Mouse (Mus musculus): Measurements from ENCODE around the gene Iqch. TPM values are rescaled to one million over a fixed set of nuclear protein-coding genes. Genes with fewer than 3 reads are reported as not detected.

The Iqch gene
- 0.07 and 0.14 TPM in 2 replicates for polyA plus RNA-seq (2015; fragmentation: Nextera tagmentation; extraction: Ambion mirVana)

DNA sequence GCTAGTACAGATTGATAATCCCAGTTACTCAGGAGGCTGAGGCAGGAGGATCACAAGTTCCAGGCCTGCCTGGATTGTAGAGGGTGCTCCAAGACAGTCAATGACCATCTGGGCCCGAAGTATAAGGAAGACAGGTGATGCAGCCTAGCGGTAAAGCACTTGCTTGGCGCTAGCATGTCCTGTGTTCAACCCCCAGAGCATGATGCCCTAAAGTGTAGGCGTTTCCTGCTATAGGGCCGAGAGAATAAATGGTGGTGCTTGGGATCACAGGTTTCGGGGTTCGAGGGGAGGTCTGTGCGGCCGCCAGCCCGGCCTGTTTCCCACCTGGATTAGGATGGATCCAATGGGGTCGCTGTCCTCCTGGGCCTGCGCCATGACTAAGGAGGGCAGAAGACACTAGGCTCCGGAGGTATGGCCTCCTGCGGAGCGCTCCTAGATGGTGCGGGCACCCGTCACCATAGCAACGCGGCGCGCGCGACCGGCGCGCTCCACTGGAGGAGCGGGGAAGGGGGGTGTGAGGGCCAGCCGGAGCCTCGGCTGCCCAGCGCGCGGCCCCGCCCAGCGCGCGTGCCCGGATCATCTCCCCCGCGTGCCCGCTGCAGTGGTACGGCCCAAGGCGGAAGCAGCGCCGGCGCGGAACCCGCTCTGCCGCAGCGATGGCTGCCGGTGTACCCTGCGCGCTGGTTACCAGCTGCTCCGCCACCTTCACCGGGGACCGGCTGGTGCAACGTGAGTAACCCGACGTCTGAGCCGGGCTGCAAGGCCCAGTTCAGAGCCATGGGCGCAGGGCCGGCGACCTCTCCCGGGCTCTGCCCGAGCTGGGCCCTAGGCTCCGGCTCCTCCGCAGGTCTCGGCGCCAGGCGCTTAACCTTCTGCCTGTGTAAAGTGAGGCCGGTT lies at the start of gene Iqch, which contains the start of gene Aagab:
Gene Iqch (minus strand): TSS at position 451 of the 897 bp plus-strand sequence.
Gene Aagab (plus strand): TSS at position 618 of the 897 bp plus-strand sequence.
- peak within 1 kb of the TSS; percentile 75 for H3K4me2 ChIP-seq (ENCODE audit: low read depth, low read length)
- H3K4me3 ChIP-seq (ENCODE audit: low read length) = peak within 1 kb of the TSS; percentile 86
- no peaks in the 10 kb centered on the region for H3K27me3 ChIP-seq (ENCODE audit: control insufficient read depth, insufficient read depth, low read length)
- H3K9me3 ChIP-seq (replicated peaks; ENCODE audit: control insufficient read depth, low read length) = no peaks in the 10 kb centered on the region
- peaks cover 15% of the 10 kb centered on the region for H3K4me1 ChIP-seq (ENCODE audit: control insufficient read depth, insufficient read depth, low read length)
- H3K27ac ChIP-seq (ENCODE audit: low read length) = peak within 1 kb of the TSS; percentile 61
- ATAC-seq (replicated peaks; ENCODE audit: extremely low read depth, insufficient read depth, low FRiP score) = peak; percentile 96
- 2% methylated on average over 70 of the region's 70 CpGs for WGBS
- H3K36me3 ChIP-seq (ENCODE audit: control insufficient read depth, insufficient read depth) = no peaks in the 10 kb centered on the region
- peak within 1 kb of the TSS; percentile 81 for H3K9ac ChIP-seq (ENCODE audit: low read length)

DNA sequence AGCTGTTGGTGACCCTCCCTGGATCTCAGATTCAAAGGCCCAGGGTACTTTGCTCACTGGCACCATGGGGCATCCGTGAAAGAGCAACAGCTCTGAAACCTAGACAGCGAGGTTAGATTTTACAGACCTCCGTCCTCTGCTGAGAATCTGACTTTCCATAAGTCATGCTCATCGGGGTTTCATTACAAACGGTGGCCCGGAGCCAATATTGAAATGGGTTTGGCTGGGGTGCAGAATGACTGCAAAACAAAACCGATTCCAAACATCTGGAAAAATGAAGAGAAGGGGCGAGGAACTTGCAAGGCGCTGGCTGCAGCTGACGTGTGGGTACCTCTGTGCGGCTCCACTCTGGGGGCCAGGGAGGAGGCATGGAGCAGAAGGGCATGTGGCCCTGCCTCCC lies 49.3 kb upstream of the Iqch start:
- Histone ChIP-seq H3K27me3 (ENCODE audit: control insufficient read depth, insufficient read depth, low read length) (no peaks in the 10 kb centered on the region), H3K4me3 (ENCODE audit: low read length) (no peak overlapping the region), H3K4me2 (ENCODE audit: low read depth, low read length) (no peak overlapping the region), H3K36me3 (ENCODE audit: control insufficient read depth, insufficient read depth) (peaks cover 31% of the 10 kb centered on the region), H3K9ac (ENCODE audit: low read length) (no peak overlapping the region), H3K9me3 (replicated peaks; ENCODE audit: control insufficient read depth, low read length) (no peaks in the 10 kb centered on the region), H3K4me1 (ENCODE audit: control insufficient read depth, insufficient read depth, low read length) (peaks cover 39% of the 10 kb centered on the region), H3K27ac (ENCODE audit: low read length) (no peak overlapping the region)
- WGBS = 73% methylated on average over 11 of the region's 11 CpGs
- ATAC-seq (replicated peaks; ENCODE audit: extremely low read depth, insufficient read depth, low FRiP score) = no peak

DNA sequence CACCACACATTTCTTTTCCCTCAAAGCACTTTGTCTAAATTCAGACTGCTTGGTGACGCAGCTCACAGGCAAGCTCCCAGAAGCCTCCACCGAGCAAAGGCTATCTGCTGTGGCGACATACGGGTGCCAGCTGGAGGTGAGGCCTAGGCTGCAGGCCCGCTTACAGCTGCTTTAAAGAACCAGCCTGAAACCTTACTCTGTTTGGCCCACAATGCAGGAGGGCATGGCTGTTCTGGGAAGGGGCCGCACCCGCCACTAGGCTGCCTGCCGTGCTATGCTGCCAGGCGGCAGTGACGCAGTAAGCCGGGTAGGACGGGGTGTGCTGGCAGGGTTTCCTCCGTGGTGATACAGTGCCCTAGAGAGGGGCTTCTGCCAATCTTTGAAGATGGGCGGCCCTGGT lies 48.6 kb upstream of the Iqch start:
- no peak overlapping the region; the same call in 1 of the 2 replicates for H3K27ac ChIP-seq (ENCODE audit: low read length)
- WGBS = 76% methylated on average over 14 of the region's 14 CpGs
- no peak overlapping the region for H3K4me3 ChIP-seq (ENCODE audit: low read length)
- no peak for ATAC-seq (replicated peaks; ENCODE audit: extremely low read depth, insufficient read depth, low FRiP score)
- H3K36me3 ChIP-seq (ENCODE audit: control insufficient read depth, insufficient read depth) = peaks cover 31% of the 10 kb centered on the region
- no peaks in the 10 kb centered on the region for H3K27me3 ChIP-seq (ENCODE audit: control insufficient read depth, insufficient read depth, low read length)
- H3K4me2 ChIP-seq (ENCODE audit: low read depth, low read length) = no peak overlapping the region
- H3K9ac ChIP-seq (ENCODE audit: low read length) = no peak overlapping the region
- no peaks in the 10 kb centered on the region for H3K9me3 ChIP-seq (replicated peaks; ENCODE audit: control insufficient read depth, low read length)
- peaks cover 36% of the 10 kb centered on the region for H3K4me1 ChIP-seq (ENCODE audit: control insufficient read depth, insufficient read depth, low read length)

DNA sequence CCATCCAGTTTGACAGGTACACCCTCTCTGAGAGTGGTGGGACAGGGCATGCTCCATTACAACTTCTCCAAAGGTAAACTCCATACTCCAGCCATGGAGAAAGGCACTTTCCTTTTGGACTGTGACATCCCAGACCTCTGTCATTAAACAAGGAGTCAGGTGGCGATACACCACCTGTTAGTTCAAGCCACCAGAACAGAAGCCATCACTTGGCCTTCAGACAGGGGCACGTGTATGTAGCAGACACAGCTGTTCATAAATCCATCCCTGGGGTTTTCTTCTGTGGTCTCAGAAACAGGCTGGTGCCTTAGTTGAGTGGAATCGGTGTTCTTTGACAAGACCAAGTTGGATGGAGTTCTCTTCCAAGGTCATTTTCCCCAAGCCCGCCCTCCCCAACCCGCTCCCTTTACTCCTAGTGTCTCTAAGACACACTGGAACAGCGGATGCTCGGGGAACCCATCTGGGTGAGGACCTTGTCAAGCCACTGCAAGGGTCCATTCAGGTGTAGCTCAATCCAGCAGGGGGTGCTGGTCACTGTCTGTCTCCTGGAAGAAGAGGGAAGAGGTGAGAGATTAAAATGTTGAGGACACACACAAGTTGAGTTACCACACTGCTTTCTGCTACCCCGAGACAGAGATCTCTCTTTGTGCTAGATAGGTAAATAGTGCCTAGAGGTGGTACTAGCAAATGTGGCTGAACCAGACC lies 47.7 kb upstream of the Iqch start:
- no peak overlapping the region for H3K9ac ChIP-seq (ENCODE audit: low read length)
- H3K4me1 ChIP-seq (ENCODE audit: control insufficient read depth, insufficient read depth, low read length) = peaks cover 27% of the 10 kb centered on the region
- no peak overlapping the region for H3K4me2 ChIP-seq (ENCODE audit: low read depth, low read length)
- H3K9me3 ChIP-seq (replicated peaks; ENCODE audit: control insufficient read depth, low read length) = no peaks in the 10 kb centered on the region
- H3K27me3 ChIP-seq (ENCODE audit: control insufficient read depth, insufficient read depth, low read length) = no peaks in the 10 kb centered on the region
- no peak overlapping the region for H3K4me3 ChIP-seq (ENCODE audit: low read length)
- WGBS = 85% methylated on average over 8 of the region's 8 CpGs
- H3K27ac ChIP-seq (ENCODE audit: low read length) = no peak overlapping the region
- H3K36me3 ChIP-seq (ENCODE audit: control insufficient read depth, insufficient read depth) = peaks cover 31% of the 10 kb centered on the region
- ATAC-seq (replicated peaks; ENCODE audit: extremely low read depth, insufficient read depth, low FRiP score) = no peak

DNA sequence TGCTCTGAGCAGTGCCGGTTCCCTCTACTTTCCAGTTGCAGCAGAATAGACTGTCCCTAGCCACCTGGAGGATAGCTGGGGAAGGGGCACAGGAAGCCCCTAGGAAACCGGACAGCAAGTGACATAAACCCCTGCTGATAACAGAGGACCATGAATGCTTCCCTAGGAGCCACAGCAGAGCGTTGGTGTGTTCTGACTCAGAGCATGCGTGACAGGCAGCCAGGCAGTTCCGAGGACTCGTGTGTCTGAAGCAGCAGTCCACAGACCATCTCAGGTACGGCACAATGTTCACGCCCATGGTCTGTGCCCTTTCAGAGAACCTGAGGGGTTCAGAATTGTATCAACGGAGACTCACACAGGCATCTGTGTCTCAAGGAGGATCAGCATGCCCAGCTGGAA lies 46.2 kb upstream of the Iqch start:
- H3K27me3 ChIP-seq (ENCODE audit: control insufficient read depth, insufficient read depth, low read length) = no peaks in the 10 kb centered on the region
- no peak overlapping the region for H3K27ac ChIP-seq (ENCODE audit: low read length)
- H3K9ac ChIP-seq (ENCODE audit: low read length) = no peak overlapping the region
- 74% methylated on average over 9 of the region's 9 CpGs for WGBS
- ATAC-seq (replicated peaks; ENCODE audit: extremely low read depth, insufficient read depth, low FRiP score) = no peak
- peaks cover 15% of the 10 kb centered on the region for H3K4me1 ChIP-seq (ENCODE audit: control insufficient read depth, insufficient read depth, low read length)
- peaks cover 31% of the 10 kb centered on the region for H3K36me3 ChIP-seq (ENCODE audit: control insufficient read depth, insufficient read depth)
- no peak overlapping the region for H3K4me3 ChIP-seq (ENCODE audit: low read length)
- H3K9me3 ChIP-seq (replicated peaks; ENCODE audit: control insufficient read depth, low read length) = no peaks in the 10 kb centered on the region
- no peak overlapping the region for H3K4me2 ChIP-seq (ENCODE audit: low read depth, low read length)

DNA sequence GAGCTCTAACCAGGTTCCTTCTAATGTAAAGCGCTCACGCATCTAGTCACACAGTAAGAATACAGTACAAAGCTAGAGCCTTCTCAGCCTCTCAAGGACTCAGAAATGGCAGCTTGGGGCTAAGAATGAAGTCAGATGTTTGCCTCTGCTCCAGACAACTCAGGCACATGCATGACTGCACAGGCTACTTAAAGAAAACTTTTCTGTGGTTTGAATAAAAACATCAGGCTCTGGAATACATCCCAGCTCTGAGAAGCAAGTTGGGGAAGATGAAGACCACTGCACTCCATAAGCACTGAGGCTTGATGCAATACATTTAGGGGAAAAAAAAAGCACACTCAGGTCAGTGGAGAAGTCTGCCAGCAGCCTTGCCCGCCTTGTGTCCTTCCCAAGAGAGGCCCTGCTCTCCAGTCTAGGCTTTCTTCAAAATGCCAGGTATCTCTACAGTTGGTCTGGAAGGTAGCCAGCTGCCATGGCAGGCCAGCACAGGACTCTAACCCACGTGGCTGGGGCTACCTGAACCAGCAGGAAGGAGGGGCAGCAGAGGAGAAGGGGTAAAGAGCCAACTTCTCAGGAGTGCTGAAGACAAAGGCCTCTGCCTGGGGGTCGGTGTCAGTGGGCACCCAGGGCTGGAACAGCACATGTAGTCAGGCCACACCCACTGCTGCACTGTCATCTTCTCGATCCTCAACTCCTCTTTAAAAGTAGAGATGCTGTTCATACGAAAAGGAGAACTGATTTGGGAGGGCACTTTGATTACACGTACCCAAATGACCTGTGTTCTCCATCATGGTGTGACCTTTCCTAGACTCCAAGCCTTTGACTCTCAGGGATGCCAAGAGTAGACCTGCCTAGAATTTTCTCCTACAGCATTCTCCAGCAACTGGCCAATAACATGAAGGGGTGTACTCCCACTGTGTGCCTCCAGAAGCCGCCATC lies 45.6 kb upstream of the Iqch start:
- Histone ChIP-seq H3K9me3 (replicated peaks; ENCODE audit: control insufficient read depth, low read length) (no peaks in the 10 kb centered on the region), H3K27ac (ENCODE audit: low read length) (0 out of 2 replicates have a peak overlapping the region, but pooled peaks have one; percentile 1), H3K9ac (ENCODE audit: low read length) (no peak overlapping the region), H3K4me3 (ENCODE audit: low read length) (no peak overlapping the region), H3K36me3 (ENCODE audit: control insufficient read depth, insufficient read depth) (peaks cover 30% of the 10 kb centered on the region), H3K4me2 (ENCODE audit: low read depth, low read length) (no peak overlapping the region), H3K4me1 (ENCODE audit: control insufficient read depth, insufficient read depth, low read length) (peaks cover 10% of the 10 kb centered on the region), H3K27me3 (ENCODE audit: control insufficient read depth, insufficient read depth, low read length) (no peaks in the 10 kb centered on the region)
- WGBS = 69% methylated on average over 9 of the region's 9 CpGs
- ATAC-seq (replicated peaks; ENCODE audit: extremely low read depth, insufficient read depth, low FRiP score) = no peak

DNA sequence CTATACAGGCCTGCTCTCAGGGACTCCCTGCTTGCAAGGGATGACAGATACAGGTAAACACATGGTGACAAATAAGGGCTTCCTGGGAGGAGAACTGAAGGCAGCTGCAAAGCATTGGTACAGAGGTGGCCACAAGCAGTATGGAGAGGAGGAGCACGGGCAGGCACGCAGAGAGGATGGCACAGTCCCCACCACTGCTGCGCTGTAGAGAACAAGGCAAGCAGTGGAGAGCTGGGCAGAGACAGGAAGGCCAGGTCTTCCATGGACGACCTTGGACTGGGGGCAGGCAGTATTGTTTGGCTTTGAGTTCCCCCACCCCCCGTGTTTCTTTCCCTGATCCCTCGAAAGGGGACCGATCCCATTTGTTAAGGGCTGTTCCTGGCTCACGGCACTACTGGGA lies 42.8 kb upstream of the Iqch start:
- Histone ChIP-seq H3K27ac (ENCODE audit: low read length) (no peak overlapping the region), H3K9me3 (replicated peaks; ENCODE audit: control insufficient read depth, low read length) (no peaks in the 10 kb centered on the region), H3K4me3 (ENCODE audit: low read length) (no peak overlapping the region), H3K36me3 (ENCODE audit: control insufficient read depth, insufficient read depth) (peaks cover 20% of the 10 kb centered on the region), H3K4me2 (ENCODE audit: low read depth, low read length) (no peak overlapping the region), H3K27me3 (ENCODE audit: control insufficient read depth, insufficient read depth, low read length) (no peaks in the 10 kb centered on the region), H3K9ac (ENCODE audit: low read length) (no peak overlapping the region), H3K4me1 (ENCODE audit: control insufficient read depth, insufficient read depth, low read length) (peaks cover 13% of the 10 kb centered on the region)
- 69% methylated on average over 8 of the region's 8 CpGs for WGBS
- ATAC-seq (replicated peaks; ENCODE audit: extremely low read depth, insufficient read depth, low FRiP score) = no peak

DNA sequence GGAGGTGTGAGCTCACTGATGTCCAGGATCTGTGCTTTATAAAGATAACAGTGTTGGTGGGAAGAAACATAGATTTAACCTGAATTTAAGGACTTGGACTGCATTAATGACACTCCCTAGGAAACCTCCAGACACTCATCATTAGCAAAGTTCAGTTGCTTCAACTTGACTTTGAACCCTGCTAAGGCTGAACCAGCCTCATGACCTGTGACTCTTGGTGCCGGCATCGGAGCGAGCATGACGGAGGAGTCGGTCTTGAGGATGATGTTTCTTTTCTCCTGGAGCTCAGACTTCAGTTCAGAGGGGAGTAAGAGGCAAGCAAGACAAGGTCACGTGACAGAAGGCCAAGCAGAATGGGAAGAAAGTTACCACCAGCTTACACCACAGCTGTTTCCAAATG lies 41.7 kb upstream of the Iqch start:
- peaks cover 19% of the 10 kb centered on the region for H3K36me3 ChIP-seq (ENCODE audit: control insufficient read depth, insufficient read depth)
- WGBS = 92% methylated on average over 6 of the region's 6 CpGs

More for the DNA sequence above, 41.7 kb upstream of the Iqch start:
- H3K4me3 ChIP-seq (ENCODE audit: low read length) = no peak overlapping the region
- H3K9ac ChIP-seq (ENCODE audit: low read length) = no peak overlapping the region
- no peak for ATAC-seq (replicated peaks; ENCODE audit: extremely low read depth, insufficient read depth, low FRiP score)
- H3K9me3 ChIP-seq (replicated peaks; ENCODE audit: control insufficient read depth, low read length) = no peaks in the 10 kb centered on the region
- no peaks in the 10 kb centered on the region for H3K27me3 ChIP-seq (ENCODE audit: control insufficient read depth, insufficient read depth, low read length)
- H3K4me1 ChIP-seq (ENCODE audit: control insufficient read depth, insufficient read depth, low read length) = peaks cover 13% of the 10 kb centered on the region
- no peak overlapping the region for H3K4me2 ChIP-seq (ENCODE audit: low read depth, low read length)
- H3K27ac ChIP-seq (ENCODE audit: low read length) = no peak overlapping the region
